Mouse (Mus musculus): Measurements from ENCODE around the gene Cc2d2a.

- no peak for TF ChIP-seq POLR2A (IDR thresholded peaks at IDR 0.05; ENCODE audit: insufficient read depth, low read depth, low read length)
- no peak for TF ChIP-seq CTCF (IDR thresholded peaks at IDR 0.05; ENCODE audit: insufficient read depth, low read depth, low read length)
Measured at GRCm38 (mm10) chr5:43786607-43787006, 124.5 kb downstream of the Cc2d2a start.

Data from olfactory bulb, adult 2 months (tissue).